Mouse (Mus musculus): ENCODE measurements around the gene Bag6. TPM values are rescaled to one million over a fixed set of nuclear protein-coding genes. Genes with fewer than 3 reads are reported as not detected.
A peak's percentile ranks its signal among the peaks of the same experiment; 100 is the strongest.

Bag6 gene
- total RNA-seq (2021), result 100 to 1,000 TPM; 307 to 394 TPM
- long read RNA-seq, experiment 1, transcript Bag6-201 (25 exons, 3,858 nt), result major isoform, 6 of 121 reads
- long read RNA-seq, experiment 1, partial matches to known transcripts, result 31 of 121 reads
- long read RNA-seq, experiment 1, other reads (novel, unspliced or antisense), result 82 of 121 reads
- long read RNA-seq, experiment 2, partial matches to known transcripts, result 84 of 125 reads
- long read RNA-seq, experiment 2, other reads (novel, unspliced or antisense), result 39 of 125 reads

- DNase-seq (ENCODE audit: low spot score in 2 of 2), result peak; percentile 93 to 96
These were observed at the start of gene Bag6 for GRCm38 (mm10) chr17:35134801-35135590. Bag6 (plus strand) TSS chr17:35135178.

- no peak for DNase-seq (ENCODE audit: low spot score in 2 of 2)
These were observed 49.6 kb upstream of the Bag6 start, which contains the start of gene Ly6g6f for GRCm38 (mm10) chr17:35085208-35085865. Ly6g6f (minus strand) TSS chr17:35085610.

GRCm38 (mm10) chr17:35088151-35088550 lies 46.8 kb upstream of the Bag6 start:
- DNase-seq (ENCODE audit: low spot score in 2 of 2), result no peak

DNA sequence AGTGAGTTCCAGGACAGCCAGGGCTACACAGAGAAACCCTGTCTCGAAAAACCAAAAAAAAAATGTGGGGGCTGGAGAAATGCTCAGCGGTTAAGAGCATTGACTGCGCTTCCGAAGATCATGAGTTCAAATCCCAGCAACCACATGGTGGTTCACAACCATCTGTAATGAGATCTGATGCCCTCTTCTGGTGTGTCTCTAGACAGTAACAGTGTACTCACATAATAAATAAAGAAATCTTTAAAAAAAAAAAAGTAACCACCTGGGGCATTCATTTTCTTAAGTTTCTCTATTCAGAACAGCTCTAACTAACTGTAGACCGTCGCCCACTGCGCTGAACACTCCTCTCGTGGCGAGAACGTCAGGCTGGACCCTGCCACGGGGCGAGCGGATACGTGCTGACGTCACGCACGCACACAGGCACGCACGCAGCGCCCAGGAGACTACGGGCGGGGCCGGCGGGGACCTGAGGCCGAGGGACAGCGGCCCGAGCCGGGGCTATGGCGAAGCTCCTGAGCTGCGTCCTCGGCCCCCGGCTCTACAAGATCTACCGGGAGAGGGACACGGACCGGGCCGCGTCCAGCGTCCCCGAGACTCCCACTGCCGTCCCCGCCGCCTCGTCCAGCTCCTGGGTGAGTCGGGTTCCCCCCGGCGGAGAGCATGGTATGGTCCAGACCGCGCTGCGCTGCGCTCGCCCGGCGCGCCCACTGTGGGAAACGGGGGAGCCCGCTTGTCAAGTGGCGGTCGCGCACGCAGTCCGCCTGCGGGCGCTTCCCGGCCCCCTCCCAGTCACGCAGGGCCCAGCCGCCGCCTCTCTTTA lies 45.9 kb upstream of the Bag6 start, which contains the start of gene Abhd16a:
Abhd16a (plus strand) TSS at position 439 of the 820 bp plus-strand sequence.
- DNase-seq (ENCODE audit: low spot score in 2 of 2), result peak; percentile 89

DNA sequence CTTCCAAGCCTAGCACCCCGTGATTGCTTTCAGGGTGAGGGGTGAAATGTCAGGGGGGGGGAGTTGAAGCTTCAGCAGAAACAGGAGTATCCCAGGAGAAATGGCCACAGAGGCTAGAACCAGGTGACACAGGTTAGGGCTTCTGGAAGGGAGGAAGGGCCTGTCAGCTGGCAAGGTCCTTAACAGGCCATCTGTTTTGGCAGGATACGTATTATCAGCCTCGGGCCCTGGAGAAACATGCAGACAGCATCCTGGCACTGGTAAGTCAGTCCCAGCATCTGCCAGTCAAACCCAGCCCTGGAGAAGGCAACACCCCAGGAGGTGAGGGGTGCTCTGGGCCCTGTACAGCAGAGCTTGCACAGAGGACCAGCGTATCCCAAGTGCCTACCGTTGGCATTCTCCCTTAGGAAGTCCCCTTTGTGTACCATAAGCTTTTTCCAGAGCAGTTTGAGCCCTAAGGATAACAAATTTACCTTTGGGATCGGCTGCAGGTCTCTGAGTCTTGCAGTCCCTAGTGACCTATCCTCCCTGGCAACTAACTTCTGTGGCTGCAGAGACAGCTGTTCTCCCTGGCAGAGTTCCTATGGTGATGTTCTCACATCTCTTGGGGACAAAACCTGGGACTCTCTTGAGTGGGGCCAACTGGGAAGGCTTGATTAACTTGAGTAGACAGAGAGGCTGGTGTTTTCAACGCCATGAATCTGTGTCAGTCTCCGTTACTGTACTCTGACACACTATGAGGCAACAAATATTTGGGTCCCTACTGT lies 44.6 kb upstream of the Bag6 start:
- DNase-seq (ENCODE audit: low spot score in 2 of 2), result no peak

- no peak for DNase-seq (ENCODE audit: low spot score in 2 of 2)
These were observed 42.4 kb upstream of the Bag6 start for GRCm38 (mm10) chr17:35092403-35093198.

- no peak for DNase-seq (ENCODE audit: low spot score in 2 of 2)
These were observed 40.3 kb upstream of the Bag6 start for GRCm38 (mm10) chr17:35094475-35095365.

- no peak for DNase-seq (ENCODE audit: low spot score in 2 of 2)
These were observed 38.4 kb upstream of the Bag6 start for GRCm38 (mm10) chr17:35096597-35096996.

DNA sequence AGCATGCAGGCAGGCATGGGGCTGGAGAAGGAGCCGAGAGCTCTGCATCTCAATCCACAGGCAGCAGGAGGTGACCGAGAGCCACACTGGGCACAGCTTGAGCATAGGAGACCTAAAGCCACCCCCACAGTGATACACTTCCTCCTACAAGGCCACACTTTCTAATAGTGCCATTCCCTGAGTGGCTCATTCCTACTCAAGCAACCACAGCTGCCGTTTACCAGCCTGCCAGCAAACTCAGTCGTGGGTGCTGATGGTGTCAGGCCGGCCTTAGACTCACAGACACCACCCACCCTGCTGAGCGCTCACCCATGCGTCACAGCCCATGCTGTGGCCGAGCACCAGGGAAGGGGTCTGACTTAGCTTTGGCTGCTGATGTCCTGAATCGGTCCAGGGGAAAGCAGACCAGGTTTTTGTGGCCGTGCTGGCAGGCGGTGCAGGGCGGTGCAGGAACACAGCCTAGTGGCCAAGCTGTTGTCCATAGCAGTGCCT lies 37.8 kb upstream of the Bag6 start:
- DNase-seq (ENCODE audit: low spot score in 2 of 2), result no peak

DNA sequence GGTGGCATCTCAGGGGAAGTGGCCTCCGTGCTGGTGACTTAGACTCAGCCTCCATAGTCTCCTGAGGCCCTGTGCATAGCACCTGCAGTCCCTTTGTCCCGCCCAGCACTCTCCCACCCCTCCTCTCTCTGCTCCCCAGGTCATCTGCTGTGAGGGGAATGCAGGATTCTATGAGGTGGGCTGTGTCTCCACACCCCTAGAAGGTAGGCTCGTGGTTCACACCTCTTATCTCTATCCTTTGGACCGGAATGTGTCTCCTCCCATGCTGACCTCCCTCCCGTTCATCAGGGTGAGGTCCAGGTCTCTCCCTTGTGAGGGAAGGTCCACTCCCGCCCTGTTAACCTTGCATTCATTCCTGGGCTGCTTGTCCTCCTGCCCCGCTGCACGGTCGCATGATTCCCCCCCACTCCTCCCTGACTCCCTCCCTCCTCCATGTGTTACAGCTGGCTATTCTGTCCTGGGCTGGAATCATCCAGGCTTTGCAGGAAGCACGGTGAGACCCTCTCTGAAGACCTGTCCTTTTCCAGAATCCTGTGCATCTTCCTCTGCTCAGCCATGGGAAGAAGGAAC lies 34.7 kb upstream of the Bag6 start:
- DNase-seq (ENCODE audit: low spot score in 2 of 2), result no peak

GRCm38 (mm10) chr17:35101161-35101560 lies 33.8 kb upstream of the Bag6 start:
- no peak for DNase-seq (ENCODE audit: low spot score in 2 of 2)

DNA sequence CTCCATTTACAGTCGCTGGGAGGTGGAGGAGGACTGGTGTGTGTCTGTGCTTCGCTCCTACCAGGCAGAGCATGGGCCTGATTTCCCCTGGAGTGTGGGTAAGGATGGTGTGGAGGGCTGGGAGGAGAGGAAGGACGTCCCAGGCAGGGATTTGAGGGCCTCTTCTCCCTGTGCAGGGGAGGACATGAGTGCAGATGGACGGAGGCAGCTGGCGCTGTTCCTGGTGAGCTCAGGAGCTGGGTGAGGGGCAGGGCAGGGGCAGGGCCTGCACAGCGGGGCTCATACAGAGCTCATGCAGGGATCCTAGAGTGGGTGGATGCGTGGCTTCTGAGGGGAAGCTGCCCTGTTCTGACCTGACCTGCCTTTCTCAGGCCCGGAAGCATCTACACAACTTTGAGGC lies 32.7 kb upstream of the Bag6 start:
- no peak for DNase-seq (ENCODE audit: low spot score in 2 of 2)

- no peak for DNase-seq (ENCODE audit: low spot score in 2 of 2)
These were observed 31.7 kb upstream of the Bag6 start for GRCm38 (mm10) chr17:35103221-35103690.

- DNase-seq (ENCODE audit: low spot score in 2 of 2), result no peak
These were observed 30.9 kb upstream of the Bag6 start for GRCm38 (mm10) chr17:35104079-35104478.

- DNase-seq (ENCODE audit: low spot score in 2 of 2), result no peak
These were observed 30.2 kb upstream of the Bag6 start for GRCm38 (mm10) chr17:35104754-35105153.

DNA sequence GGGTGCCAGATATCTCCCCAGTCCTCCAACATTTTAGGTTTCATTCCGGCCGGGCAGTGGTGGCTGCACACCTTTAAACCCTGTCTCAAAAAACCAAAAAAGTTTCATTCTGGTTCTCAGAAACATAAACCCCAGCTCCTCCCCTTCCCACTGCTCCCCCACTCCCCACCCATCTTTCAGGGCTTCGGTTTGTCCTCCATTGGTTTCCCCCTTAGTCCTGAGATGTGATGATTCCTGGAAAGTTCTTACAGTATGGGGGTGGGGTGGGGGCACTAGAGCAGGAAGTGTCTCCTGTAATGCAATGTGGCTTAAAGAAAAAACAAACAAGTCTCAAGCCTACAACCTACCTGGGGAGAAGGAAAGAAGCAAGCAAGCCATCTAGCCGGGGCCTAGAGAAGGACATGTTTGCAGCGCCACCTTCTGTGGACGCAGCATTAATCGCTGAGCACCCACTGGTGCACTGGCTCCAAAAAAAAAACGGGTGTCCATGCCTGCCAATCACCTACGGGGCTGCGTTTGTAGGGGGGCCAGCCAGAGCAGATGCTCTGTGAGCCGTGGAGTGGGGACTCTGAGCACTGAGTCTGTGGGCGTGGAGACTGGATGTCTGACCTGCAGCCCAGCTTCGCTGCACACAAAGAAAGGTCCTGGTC lies 29.1 kb upstream of the Bag6 start:
- DNase-seq (ENCODE audit: low spot score in 2 of 2), result no peak

GRCm38 (mm10) chr17:35106522-35106921 lies 28.5 kb upstream of the Bag6 start:
- DNase-seq (ENCODE audit: low spot score in 2 of 2), result no peak
